Mouse (Mus musculus): ENCODE data around the gene Mast3. TPM values are rescaled to one million over a fixed set of nuclear protein-coding genes. Genes with fewer than 3 reads are reported as not detected.

Gene Mast3
- total RNA-seq, 4 experiments from 2014 or later, result 1.7 to 4.5 (median 2.4) TPM

DNA sequence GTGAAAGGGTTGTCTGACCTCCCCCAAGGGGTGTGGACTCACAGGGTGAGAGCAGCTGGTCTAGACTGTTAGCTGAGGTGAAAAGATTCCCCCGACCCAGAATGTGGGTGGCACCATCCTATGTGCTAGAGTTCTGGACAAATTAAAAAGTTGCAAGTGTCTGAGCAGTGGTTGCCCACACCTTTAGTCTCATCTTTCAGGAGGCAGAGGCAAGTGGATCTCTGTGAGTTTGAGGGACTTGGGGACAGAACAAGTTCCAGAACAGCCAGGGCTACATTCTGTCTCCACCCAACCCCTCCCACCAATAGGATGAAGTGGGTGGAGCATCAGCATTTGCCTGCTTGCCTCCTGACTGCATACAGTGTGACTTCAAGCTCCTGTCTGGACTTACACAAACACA is 42.7 kb downstream of the Mast3 start:
- no peak for DNase-seq (ENCODE audit: low spot score in 2 of 2)

DNA sequence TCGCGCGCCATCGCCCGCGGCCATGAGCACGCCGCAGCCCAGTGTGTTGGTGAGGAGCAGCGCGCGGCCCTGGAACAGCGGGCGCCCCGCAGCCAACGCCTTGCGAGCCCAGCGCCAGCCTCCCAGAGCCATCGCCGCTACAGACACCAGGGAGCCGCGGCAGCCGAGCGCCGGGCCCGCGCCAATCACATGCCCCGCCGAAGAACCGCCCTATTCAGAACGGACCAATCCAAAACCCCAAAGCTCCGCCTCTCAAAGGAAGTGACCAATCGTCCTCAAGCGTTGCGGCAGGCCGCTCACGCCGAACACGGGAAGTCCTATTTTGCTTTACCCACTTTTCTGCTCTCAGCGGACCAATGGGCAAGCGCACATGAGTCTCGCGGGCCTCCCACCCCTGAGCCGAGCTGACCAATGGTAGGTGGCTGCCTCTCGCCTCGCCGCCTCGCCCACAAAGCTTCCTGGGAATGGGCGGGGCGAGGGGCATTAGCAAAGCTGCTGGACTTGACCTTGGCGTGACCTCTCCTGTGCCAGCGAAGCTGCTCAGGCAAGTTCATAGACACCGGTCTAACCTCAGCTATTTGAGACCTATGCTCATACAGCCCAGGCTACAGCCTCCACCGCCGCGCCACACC is 44.0 kb downstream of the Mast3 start, which contains the start of gene Mpv17l2:
Gene Mpv17l2 (minus strand): TSS at position 172 of the 632 bp plus-strand sequence.
- peak; percentile 90 to 95 for DNase-seq (ENCODE audit: low spot score in 2 of 2)

DNA sequence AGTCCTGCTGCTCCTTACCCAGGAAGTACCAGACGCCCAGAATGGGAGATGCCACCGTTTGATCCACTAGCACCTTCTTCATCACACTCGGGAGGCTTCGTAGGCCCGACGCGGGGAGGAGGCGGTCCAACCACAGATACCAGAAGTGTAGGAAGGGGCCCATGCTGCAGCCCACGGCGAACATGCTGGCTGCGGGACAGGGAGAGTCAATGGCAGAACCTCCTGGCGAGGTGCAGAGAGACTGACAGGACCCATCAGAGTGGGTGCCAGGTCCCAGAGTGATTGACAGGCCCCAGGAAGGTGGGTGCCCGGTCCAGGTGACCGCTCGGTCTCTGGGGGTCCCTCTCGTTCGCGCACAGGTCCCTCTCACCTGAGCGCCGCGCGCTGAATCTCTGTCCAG is 44.5 kb downstream of the Mast3 start:
- no peak for DNase-seq (ENCODE audit: low spot score in 2 of 2)

DNA sequence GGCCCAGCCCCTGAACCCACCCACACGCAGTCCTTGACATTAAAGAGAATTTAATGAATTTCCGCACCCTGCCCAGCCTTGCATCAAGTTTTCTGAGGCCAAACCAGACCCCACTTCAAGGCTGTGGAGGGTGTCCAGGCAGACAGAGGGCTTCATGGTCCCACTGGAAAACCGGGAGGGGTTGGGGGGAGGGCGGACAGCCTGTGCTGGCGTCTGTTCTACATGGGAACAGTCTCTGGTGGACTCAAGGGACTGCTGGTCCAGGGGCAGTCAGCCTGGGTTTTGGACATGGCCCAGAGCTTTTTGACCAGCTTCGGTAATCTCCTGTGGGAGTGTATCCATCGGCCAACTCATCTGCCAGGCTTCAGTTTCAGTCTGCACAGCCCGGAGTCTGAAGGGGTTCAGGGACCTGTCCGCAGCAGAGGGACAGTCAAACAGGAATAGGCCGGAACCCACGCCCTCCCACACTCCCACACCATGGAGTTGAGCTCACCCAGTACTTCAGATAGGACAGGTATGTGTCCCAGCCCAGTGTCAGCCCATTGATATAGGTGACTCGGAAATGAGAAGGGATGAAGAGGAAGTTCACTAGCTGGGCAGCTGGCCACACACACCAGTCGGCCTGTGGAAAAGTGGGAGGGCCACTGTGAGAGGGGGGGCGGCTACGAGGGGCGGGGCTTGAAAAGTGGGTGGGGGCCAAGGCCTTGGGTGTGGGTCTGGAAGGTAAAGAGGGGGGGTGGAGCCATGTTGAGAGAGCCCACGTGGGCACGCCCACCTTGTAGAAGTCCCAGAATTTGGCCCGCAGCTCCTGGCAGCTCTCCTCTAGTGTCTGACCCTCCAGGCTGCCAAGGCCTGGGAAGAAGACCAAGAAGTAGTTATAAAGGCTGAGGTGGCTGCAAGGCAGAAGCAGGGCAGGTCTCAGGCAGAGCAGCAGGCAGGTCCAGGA is 46.0 kb downstream of the Mast3 start:
- DNase-seq (ENCODE audit: low spot score in 2 of 2), result peak in 1 of 2 experiments; percentile 55

DNA sequence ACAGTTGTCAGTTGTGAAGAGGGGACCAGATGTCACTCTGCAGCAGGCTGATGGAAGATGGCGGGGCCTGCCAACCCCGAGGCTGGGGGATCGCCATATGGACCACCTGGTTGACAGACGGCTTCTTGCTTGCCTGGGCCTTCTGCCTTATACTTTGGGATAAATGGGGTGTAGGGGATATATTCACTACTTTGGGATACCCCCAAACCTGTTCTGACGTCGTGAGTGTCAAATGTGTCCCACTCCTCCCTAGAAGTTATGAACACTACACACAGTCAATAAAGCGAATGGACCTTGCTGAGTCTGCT is 46.6 kb downstream of the Mast3 start:
- no peak for DNase-seq (ENCODE audit: low spot score in 2 of 2)

DNA sequence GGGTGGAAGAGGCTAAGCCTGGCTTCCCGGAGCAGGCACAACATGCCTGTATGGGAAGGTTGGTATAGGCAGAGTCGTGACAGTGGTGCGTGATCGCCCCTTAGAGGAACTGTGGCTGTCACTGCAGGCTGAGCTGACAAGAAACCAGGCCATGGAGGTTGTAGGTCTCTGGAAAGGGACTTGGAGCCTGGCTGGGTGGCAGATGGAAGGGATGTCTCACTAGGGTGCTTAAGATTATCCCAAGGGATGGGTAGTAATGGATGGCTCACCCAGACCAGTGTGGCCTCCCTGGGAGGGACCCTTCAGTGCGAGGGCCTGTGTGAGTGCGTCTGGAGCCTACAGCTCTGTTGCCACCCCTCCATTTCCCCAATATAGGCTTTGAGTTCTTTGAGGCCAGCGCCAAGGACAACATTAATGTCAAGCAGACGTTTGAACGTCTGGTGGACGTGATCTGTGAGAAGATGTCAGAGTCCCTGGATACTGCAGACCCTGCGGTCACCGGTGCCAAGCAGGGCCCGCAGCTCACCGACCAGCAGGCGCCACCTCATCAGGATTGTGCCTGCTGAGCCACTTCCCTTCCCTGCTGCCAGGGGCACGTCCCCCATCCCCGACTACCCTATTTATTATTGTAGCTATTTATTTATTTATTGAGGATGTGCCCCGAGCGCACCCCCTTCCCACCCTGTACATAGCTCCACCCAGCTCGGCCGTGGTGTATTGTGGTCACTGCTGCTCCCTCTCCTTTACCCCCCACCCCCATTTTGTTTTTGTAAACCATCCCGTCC is 47.1 kb downstream of the Mast3 start:
- DNase-seq (ENCODE audit: low spot score in 2 of 2), result peak in 1 of 2 experiments; percentile 6

DNA sequence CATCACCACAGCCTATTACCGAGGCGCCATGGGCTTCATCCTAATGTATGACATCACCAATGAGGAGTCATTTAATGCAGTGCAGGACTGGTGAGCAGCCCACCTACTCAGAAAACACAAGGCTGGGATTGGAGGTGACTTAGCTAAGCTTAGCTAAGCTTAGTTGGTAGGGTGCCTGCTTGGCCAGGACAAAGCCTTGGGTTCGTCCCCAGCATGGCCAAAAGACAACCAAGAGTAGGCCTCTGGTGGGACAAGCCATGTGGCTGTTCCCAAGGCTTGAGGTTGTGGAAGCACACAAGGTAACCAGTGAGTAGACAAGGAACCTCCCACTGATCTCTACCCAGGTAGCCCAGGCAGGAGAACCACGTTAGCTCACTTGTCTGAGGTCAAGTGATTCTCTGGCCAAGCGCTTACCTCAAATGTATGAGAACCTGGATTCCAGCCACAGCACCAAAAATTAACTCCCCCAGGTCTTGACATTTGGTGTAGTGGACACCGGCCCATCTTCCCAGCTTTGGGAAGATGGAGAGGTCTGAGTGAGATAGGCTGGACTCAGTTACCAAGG is 48.3 kb downstream of the Mast3 start:
- DNase-seq (ENCODE audit: low spot score in 2 of 2), result no peak

DNA sequence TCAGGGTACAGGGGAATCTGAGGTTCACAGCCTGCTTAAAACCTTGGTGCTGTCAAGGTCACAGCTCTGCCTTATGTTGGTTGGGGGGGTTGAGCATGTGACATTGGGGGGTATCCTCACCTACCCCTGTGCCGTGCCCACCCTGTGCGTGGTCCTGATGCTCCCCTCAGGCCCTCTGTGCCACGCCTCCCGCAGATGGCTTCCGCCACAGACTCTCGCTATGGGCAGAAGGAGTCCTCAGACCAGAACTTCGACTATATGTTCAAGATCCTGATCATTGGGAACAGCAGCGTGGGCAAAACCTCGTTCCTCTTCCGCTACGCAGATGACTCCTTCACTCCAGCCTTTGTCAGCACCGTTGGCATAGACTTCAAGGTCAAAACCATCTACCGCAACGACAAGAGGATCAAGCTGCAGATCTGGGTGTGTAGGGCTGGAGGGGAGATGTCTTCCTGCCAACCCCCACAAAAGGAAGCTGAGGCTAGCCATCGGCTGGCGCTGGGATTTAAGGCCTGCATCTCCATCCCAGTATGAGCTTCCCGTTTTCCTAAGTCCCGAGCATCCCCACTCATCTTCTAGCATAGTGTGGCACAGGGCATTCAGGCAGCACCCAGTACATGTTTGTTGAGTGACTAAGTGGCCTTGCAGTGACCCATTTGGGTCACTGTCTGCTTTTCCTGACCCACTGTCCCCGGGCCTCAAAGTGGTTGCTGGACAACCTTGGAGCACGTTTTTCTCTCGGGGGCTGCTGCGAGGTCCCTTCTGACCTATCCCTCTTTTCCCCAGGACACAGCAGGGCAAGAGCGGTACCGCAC is 49.0 kb downstream of the Mast3 start:
- peak in 1 of 2 experiments; percentile 8 for DNase-seq (ENCODE audit: low spot score in 2 of 2)

DNA sequence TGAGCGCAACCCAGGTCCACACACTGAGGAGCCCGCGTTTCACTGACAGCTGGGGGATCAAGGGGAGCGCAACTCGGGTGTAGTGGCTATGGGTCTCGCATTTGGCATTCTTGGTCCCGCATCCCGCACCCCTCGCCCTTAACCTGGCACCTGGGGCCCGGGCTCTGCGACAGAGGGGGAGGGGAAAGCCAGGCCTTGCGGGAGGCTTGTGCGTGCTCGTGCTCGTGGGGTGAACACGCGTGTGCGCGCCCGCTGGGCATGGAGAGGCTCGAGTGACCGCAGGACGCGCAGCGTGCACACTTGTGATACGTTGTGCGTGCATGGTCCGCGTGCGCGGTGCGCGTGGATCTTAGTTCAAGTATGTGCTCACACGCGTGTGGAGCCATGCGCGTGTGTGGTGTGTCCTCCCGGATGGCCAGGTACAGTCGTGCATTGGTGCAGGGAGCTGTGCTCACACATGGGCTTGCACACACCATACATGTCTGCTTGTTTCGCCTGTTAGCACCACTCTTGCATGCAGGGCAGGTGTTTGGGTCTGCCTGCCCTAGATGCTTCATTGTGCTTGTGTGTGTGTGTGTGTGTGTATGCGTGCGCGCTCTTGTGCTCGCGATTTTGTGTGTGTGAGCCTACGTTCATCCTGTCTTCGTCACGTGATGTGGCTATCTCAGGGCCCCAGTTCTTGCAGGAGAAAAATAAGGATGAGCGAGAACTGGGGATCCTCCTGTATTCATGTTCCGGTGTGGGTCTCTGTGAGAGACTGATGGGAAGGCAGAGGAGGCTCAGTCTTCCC is 49.8 kb downstream of the Mast3 start:
- peak in 1 of 2 experiments; percentile 67 for DNase-seq (ENCODE audit: low spot score in 2 of 2)

DNA sequence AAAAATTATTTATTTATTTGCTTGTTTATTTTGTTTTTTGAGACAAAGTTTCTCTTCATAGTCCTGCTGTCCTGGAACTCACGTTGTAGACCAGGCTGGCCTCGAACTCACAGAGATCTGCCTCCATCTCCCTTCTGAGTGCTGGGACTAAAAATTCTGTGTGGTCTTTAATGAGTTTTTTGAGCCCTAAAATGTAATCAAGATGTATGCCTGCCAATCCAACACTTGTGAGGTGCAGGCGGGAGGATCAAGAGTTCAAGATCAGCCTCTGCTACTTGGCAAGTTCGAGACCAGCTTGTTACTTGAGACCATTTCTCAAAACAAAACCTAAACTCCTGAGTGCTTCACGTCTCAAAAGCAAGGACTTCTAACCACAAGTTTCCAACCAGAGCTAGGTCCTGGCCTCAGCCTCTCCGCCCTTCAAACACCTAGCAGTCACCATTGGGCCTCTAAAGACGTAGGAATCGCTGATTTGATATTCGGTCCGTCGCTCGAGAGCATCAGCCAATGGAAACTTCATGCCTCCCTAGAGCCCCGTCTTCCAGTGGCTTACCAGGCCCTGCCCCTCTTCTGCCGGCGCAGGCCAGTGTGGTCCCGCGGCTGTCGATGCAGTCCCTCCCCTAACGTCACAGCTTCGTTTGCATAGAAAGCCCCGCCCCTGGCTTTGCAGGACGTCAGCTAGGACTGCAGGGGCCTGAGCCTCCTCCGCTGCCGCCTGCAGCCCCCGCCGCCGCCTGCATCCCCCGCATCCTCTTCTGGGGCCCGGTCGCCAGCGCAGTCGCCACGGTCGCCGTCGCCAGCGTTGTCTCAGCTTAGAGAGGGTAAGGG is 50.6 kb downstream of the Mast3 start, which contains the start of gene Rab3a:
Gene Rab3a (plus strand): TSS at position 637 of the 828 bp plus-strand sequence.
- DNase-seq (ENCODE audit: low spot score in 2 of 2), result peak; percentile 95 to 97

DNA sequence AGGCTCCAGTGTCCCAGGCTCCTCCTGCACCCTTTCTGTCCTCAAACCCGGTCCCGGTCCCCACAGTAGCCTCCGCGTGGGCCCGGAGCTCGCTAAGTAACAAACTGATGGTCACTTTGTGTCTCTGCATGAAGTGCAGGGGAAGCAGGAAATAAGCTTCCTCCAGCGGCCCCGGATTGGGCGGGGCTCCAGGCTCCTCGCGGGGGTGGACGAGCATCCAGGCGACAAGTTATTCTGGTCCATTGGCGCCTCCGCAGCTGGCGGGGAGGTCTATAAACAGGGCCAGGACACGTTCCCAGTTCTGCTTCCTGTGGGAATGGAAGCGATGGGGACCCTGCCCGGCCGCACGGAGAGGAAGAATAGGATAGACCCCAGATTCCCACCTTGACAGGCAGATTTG is 51.7 kb downstream of the Mast3 start:
- DNase-seq (ENCODE audit: low spot score in 2 of 2), result peak; percentile 92 to 93

DNA sequence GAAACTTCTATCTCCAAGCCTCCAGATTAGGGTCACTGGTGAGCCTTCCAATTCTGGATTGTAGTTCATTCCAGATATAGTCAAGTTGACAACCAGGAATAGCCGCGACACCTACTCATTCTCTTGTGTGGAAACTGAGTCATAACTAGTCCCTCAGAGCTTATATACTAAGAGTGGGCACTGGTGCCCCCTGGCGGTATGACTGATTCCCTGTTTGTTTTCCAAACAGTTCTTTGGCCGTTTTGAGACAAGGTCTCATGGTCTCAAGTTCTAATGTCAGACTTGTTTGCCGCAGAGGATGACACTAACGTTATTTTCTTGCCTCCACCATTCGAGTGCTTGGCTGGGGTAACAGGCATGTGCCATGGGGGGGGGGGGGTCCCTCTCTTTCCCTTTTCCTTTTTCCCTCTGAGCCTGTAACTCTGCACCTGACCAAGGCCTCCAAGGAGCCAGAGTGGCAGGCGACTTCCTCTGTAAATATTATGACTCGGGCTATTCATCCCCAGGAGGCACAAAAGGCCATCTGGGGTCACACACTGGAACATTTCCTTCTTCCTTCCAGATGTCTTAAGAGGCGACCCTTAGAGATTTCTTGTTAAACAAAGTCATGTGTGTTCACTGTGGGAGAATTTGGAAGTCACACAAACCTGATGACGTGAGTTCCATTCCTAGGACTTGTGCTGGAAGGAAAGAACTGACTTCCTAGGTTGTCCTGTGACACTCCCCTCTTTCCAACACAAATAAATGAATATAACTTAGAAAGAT is 52.7 kb downstream of the Mast3 start:
- DNase-seq (ENCODE audit: low spot score in 2 of 2), result peak; percentile 69 to 73

DNA sequence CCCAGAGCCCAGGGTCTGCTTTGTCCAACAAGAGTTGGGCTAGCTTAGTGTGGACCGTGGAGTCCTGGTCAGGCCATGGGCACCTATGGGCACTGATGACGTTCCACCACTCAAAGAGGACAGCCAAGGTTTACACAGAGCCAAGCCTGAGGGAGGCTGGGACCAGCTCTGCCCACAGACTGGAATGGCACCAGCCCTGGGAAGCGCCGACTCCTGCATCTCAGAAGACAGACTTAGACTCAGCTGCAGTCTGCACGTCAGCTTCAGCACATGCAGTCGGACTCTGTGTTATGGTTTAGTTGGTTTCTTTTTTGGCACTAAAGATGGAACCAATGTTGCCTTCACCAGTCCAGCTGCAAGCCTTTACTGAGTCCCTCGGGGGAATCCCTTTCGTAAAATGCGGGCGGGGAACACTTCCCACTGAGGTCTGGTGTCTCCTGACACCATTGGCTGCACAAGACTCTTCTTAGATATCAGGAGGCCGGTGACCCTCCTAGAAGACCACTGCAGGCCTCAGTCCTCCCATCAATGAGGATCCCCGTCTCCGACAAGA is 54.6 kb downstream of the Mast3 start:
- DNase-seq (ENCODE audit: low spot score in 2 of 2), result peak in 1 of 2 experiments; percentile 4

DNA sequence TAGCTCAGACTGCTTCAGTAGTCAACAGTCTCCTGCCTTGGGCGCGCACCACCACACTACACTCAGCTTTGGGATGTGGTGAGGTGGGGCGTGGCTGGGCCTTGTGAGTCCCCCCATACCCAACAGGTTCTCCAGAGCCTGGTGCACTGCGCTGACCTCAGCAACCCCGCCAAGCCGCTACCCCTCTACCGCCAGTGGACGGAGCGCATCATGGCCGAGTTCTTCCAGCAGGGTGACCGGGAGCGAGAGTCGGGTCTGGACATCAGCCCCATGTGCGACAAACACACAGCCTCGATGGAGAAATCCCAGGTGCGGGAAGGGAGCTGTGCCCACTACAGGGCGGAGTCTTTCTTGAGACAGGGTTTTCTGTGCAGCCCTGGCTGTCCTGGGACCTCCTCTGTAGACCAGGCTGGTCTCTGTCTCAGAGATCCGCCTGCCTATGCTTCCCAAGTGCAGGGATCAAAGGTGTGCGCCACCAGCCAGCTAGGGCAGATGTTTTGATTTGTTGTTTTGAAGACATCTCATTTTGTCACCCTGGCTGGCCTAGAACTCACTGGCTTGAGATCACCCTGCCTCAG is 55.7 kb downstream of the Mast3 start:
- DNase-seq (ENCODE audit: low spot score in 2 of 2), result peak in 1 of 2 experiments; percentile 4

DNA sequence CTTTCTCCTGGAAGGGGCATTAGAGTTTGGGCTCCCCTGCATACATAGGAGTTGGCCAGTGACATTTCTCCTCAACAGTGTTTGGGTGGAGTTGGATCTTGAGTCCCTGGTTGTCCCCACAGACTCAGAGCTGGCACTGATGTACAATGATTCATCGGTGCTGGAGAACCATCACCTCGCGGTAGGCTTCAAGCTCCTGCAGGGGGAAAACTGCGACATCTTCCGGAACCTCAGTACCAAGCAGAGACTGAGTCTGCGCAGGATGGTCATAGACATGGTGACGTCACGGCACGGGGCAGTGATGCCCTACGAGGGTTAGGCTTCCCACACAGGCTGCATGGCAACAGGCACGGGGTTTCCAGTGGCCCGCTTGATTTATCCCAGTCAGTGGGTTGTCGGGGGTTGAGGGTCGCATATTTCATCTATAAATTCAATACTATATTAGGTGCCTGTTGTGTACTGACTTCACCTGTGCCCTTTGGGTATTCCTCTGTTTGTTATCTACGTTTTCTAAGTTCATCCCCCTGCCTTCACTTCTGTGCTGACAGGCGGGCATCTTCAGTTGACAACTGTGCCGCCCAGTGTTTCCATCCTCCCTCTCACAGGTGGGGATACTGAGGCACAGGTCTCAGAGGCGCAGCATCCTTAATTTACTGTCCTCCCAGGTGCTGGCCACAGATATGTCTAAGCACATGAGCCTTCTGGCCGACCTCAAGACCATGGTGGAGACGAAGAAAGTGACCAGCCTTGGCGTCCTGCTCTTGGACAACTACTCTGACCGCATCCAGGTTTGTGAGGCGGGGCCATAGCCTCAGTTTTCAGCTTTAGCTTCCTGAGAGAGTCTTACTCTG is 56.4 kb downstream of the Mast3 start:
- peak in 1 of 2 experiments; percentile 12 for DNase-seq (ENCODE audit: low spot score in 2 of 2)

DNA sequence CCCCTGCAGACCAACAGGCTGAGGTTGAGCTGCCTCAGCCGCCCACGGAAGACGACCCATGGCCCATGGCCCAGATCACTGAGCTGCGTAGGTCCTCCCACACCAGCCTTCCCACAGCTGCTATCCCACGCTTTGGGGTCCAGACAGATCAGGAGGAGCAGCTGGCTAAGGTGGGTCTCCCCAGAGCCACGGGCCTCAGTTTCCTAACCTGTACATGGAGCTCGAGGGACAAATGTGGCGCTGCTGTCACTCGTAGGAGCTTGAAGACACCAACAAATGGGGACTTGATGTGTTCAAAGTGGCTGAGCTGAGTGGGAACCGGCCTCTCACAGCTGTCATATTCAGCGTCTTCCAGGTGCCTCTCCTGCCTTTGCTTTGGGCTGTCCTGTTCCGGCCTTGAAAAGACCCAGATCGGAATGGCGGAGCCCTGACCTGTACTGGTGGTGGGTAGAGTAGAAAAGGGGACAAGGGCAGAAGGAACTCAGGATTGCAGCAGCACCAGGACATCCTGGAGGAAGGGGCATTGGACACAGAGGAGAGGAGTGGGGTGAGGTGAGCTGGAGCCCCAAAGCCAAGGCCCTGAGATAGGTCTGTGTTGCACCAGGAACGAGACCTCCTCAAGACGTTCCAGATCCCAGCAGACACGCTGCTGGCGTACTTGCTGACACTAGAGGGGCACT is 57.5 kb downstream of the Mast3 start:
- DNase-seq (ENCODE audit: low spot score in 2 of 2), result peak in 1 of 2 experiments; percentile 3

All from gastrocnemius, adult 8-10 months (tissue).